Mouse (Mus musculus) liver, postnatal 0 days (tissue): Measurements from ENCODE around the gene Tm9sf4. TPM values are rescaled to one million over a fixed set of nuclear protein-coding genes. Genes with fewer than 3 reads are reported as not detected.
A peak's percentile ranks its signal among the peaks of the same experiment; 100 is the strongest.

Experiments
- ATAC-seq: fragments of 200-750 bp; cut with Nextera tagmentation; 2 replicates; pipeline ENCODE4 v1.8.0; 2017; ENCODE audit warnings: mild to moderate bottlenecking, moderate library complexity
- DNase-seq: peaks from one replicate; pipeline ENCODE4 v3.0.0-alpha.2; 2016
- H3K27ac ChIP-seq: fragments of 300-500 bp; sonication (generic); 2 replicates; pipeline ENCODE4 v1.5.1; 2014; ENCODE audit warnings: antibody characterized with exemption, moderate library complexity, mild to moderate bottlenecking, low read depth
- H3K27me3 ChIP-seq: fragments of 300-500 bp; sonication (generic); 2 replicates; pipeline ENCODE4 v1.6.1; 2014; ENCODE audit warnings: low read length, control low read depth, mixed read lengths; ENCODE audit not compliant: insufficient read depth
- H3K36me3 ChIP-seq: fragments of 300-500 bp; sonication (generic); replicated peaks from 2 replicates; pipeline ENCODE4 v1.6.1; 2014; ENCODE audit warnings: mild to moderate bottlenecking, control low read depth, low read length, moderate library complexity, mixed read lengths; ENCODE audit not compliant: insufficient read depth
- H3K4me1 ChIP-seq: fragments of 300-500 bp; sonication (generic); 2 replicates; pipeline ENCODE4 v1.6.1; 2014; ENCODE audit warnings: antibody characterized with exemption, mild to moderate bottlenecking, control low read depth; ENCODE audit not compliant: insufficient read depth
- H3K4me2 ChIP-seq: fragments of 300-500 bp; sonication (generic); 2 replicates; pipeline ENCODE4 v1.6.1; 2014; ENCODE audit warnings: low read depth, mild to moderate bottlenecking, low read length, moderate library complexity, mixed read lengths
- H3K4me3 ChIP-seq: fragments of 300-500 bp; sonication (generic); 2 replicates; pipeline ENCODE4 v1.5.1; 2014; ENCODE audit warnings: low read depth, low read length
- H3K9ac ChIP-seq: fragments of 300-500 bp; sonication (generic); replicated peaks from 2 replicates; pipeline ENCODE4 v1.6.1; 2014; ENCODE audit warnings: mild to moderate bottlenecking, moderate library complexity
- H3K9me3 ChIP-seq: fragments of 300-500 bp; sonication (generic); 2 replicates; pipeline ENCODE4 v1.6.1; 2016; ENCODE audit warnings: mild to moderate bottlenecking, control low read depth, low read length, mixed read lengths
- CTCF ChIP-seq: sonication (generic); IDR thresholded peaks from 2 replicates; pipeline ENCODE4 v1.5.1; 2016; ENCODE audit warnings: antibody characterized with exemption, low read depth
- EP300 ChIP-seq: IDR thresholded peaks from 2 replicates; pipeline ENCODE4 v1.6.1; 2016; ENCODE audit warnings: antibody characterized with exemption, low read depth, mild to moderate bottlenecking
- WGBS: fragments of 180-500 bp; shearing (Covaris S2); extraction: QIAGEN DNeasy Blood & Tissue Kit; methylation state at CpG from one replicate; pipeline ENCODE4 v1.1.7; 2014; ENCODE audit not compliant: insufficient replicate concordance; 5-methylcytosine and 5-hydroxymethylcytosine counted together
- polyA plus RNA-seq: library from polyadenylated mRNA; unstranded; fragments of >200 nt; fragmentation: Nextera tagmentation; extraction: Ambion mirVana; gene quantifications from 2 replicates; pipeline ENCODE4 v1.2.1, GENCODE M21; 2015

The Tm9sf4 gene
- polyA plus RNA-seq, 1 experiment from 2014 or later, result 24.4 TPM

- ATAC-seq (no peak), DNase-seq (no peak)
- Histone ChIP-seq H3K27ac (0 out of 2 replicates have a peak overlapping the region, but pooled peaks have one; percentile 24), H3K4me3 (no peak overlapping the region), H3K27me3 (no peaks in the 10 kb centered on the region), H3K36me3 (no peaks in the 10 kb centered on the region; the same call in 1 of the 2 replicates), H3K9ac (0 out of 2 replicates have a peak overlapping the region, but pooled peaks have one; percentile 4), H3K9me3 (no peaks in the 10 kb centered on the region), H3K4me2 (no peak overlapping the region), H3K4me1 (peaks cover 3% of the 10 kb centered on the region; the same call in 1 of the 2 replicates)
- no peak for TF ChIP-seq CTCF
- TF ChIP-seq EP300, result no peak
- WGBS, result 64% methylated on average over 8 of the region's 8 CpGs
These were observed 39.1 kb upstream of the Tm9sf4 start for GRCm38 (mm10) chr2:153121821-153122615.

DNA sequence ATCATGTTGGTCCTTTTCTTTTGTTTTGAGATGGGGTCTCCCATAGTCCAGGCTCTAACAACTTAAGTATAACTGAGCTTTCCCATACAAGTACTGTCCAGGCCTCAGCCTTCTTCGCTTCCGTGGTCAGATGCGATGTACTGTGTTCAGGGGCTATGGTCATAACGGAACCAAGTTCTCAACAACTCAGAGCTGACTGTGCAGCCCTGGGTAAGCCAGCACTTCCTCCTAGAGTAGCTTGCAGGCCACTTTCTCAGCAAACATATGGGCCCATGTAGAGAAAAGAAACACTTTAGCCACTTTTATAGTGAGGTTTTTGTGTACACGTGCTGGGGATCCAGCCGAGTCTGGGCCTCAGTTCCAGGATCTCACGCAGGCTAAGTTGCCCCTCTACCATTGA lies 38.4 kb upstream of the Tm9sf4 start:
- Histone ChIP-seq H3K4me1 (peaks cover 2% of the 10 kb centered on the region; the same call in 1 of the 2 replicates), H3K27me3 (no peaks in the 10 kb centered on the region), H3K9ac (no peak overlapping the region), H3K36me3 (no peaks in the 10 kb centered on the region; the same call in 1 of the 2 replicates), H3K27ac (peak overlapping the region; percentile 24; the same call in 1 of the 2 replicates), H3K4me2 (no peak overlapping the region), H3K4me3 (no peak overlapping the region), H3K9me3 (no peaks in the 10 kb centered on the region)
- TF ChIP-seq CTCF (no peak), EP300 (no peak)
- no peak; the same call in 1 of the 2 replicates for ATAC-seq
- WGBS, result 66% methylated on average over 7 of the region's 7 CpGs
- DNase-seq, result no peak

GRCm38 (mm10) chr2:153125875-153126274 lies 35.2 kb upstream of the Tm9sf4 start:
- Histone ChIP-seq H3K4me1 (peaks cover 2% of the 10 kb centered on the region; the same call in 1 of the 2 replicates), H3K9ac (no peak overlapping the region), H3K27me3 (no peaks in the 10 kb centered on the region), H3K4me3 (no peak overlapping the region), H3K9me3 (no peaks in the 10 kb centered on the region), H3K36me3 (no peaks in the 10 kb centered on the region; the same call in 1 of the 2 replicates), H3K4me2 (no peak overlapping the region), H3K27ac (no peak overlapping the region)
- 42% methylated on average over 5 of the region's 5 CpGs for WGBS
- DNase-seq (no peak), ATAC-seq (no peak)
- TF ChIP-seq EP300 (no peak), CTCF (no peak)

GRCm38 (mm10) chr2:153131019-153131418 lies 30.1 kb upstream of the Tm9sf4 start:
- DNase-seq (peak; percentile 49), ATAC-seq (no peak)
- Histone ChIP-seq H3K9me3 (no peaks in the 10 kb centered on the region), H3K4me2 (no peak overlapping the region), H3K4me3 (no peak overlapping the region), H3K9ac (no peak overlapping the region), H3K27me3 (no peaks in the 10 kb centered on the region), H3K4me1 (no peaks in the 10 kb centered on the region), H3K36me3 (no peaks in the 10 kb centered on the region), H3K27ac (no peak overlapping the region)
- peak; percentile 71 for TF ChIP-seq CTCF
- no peak for TF ChIP-seq EP300
- WGBS, result 16% methylated on average over 6 of the region's 6 CpGs

DNA sequence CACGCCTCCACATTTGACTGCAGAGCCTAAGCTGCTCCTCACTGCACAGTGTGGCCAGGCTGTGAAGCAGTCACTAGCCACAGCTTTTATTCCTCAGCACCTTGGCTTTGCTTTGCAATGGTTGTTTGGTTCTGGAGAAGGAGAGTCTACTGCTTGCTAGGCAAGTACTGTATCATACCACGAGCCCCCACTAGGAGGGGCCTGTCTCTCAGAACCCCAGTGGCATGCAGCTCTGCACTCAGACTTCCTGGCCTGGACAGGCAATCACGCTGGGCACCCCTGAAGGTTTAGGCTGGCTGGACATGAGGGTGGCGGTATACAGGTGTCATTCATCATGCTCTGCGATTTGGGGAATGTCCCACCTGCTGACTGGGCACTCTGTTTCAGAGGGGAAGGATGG lies 26.9 kb upstream of the Tm9sf4 start:
- Histone ChIP-seq H3K27ac (no peak overlapping the region), H3K36me3 (0 out of 2 replicates have a peak, but pooled peaks cover 3% of the 10 kb centered on the region), H3K9me3 (no peaks in the 10 kb centered on the region), H3K9ac (no peak overlapping the region), H3K4me1 (no peaks in the 10 kb centered on the region), H3K27me3 (no peaks in the 10 kb centered on the region), H3K4me3 (no peak overlapping the region), H3K4me2 (no peak overlapping the region)
- TF ChIP-seq EP300 (no peak), CTCF (peak; percentile 48)
- peak; percentile 38 for DNase-seq
- no peak for ATAC-seq
- WGBS, result 38% methylated on average over 5 of the region's 5 CpGs

DNA sequence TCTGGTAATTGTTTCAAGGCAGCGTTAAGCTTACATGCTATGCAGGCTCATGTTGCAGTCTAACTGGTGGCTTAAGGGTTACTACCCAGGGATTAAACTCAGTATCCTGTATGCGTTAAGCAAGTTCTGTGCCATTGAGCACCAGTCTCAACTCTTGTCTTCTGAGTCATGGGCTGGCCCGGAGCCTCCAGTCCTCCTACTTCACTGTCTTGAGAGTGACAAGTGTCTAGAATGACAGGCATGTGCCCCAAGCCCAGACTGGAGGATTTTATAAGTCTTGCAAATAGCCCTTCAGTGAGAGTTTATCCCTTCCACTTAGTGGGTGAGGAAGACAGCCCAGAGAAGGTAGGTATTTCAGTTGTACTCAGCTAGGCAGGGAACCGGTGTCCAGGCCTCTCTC lies 24.9 kb upstream of the Tm9sf4 start:
- TF ChIP-seq CTCF (no peak), EP300 (no peak)
- no peak overlapping the region for H3K4me3 ChIP-seq
- no peak overlapping the region for H3K27ac ChIP-seq
- no peak for ATAC-seq
- H3K36me3 ChIP-seq, result 0 out of 2 replicates have a peak, but pooled peaks cover 3% of the 10 kb centered on the region
- WGBS, result 64% methylated on average over 4 of the region's 4 CpGs
- no peaks in the 10 kb centered on the region for H3K27me3 ChIP-seq
- no peaks in the 10 kb centered on the region for H3K4me1 ChIP-seq
- H3K4me2 ChIP-seq, result no peak overlapping the region
- no peak overlapping the region for H3K9ac ChIP-seq
- DNase-seq, result no peak
- no peaks in the 10 kb centered on the region for H3K9me3 ChIP-seq
